In the genomic region with DNA sequence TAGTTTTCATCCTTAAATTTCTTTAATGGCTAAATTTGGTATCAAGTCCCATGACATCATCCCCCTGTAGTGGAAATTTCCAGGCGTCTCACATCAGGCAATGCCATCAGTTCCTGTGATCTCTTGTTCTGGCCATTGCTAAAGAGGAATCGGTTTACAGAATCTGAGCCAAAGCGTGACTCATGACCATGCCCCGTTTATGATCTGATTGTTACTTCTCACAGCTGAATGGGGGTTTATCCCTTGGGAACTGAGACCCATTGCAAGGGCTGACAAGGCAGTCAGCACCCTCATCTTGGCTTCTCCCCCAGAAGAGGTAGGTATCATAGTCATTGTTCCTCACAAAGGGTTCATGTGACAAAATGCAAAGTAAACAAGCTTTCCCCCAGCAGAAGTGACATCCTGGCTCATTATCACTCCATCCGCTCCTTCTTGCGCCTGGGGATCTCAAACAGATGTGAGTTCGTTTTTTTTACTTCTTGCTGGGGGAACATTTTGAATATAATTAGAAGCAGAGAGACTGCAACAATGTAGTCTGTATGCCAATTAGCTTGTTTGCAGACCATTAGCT, we compare ENCODE assay signal across 15 mouse cellular contexts. TPM values are rescaled to one million over a fixed set of nuclear protein-coding genes. Genes with fewer than 3 reads are reported as not detected.
DNase-seq lines count a peak whose midpoint lies in the region; ATAC-seq and TF ChIP-seq lines count a peak whose summit lies in the region.
"Had no signal": no experiment of that assay in that cellular context is flagged by ENCODE, and none has a peak within 500 bp of the region (broad histone marks: within the 10 kb centered on the region; RNA-seq: fewer than 3 reads in every experiment).

No protein-coding gene starts in this region.

- peak; percentile 72 for DNase-seq in forebrain, embryonic 14.5 days (ENCODE audit: low spot score)
- DNase-seq in forebrain, embryonic 11.5 days (ENCODE audit: low spot score) = no peak
- peak; percentile 29 to 59 for DNase-seq in lung, adult 18-20 months
- DNase-seq in lung, adult 2 months = no peak
- peak; percentile 94 for DNase-seq in brain, adult 2 months (ENCODE audit: low read depth, low spot score)
- DNase-seq in lung, postnatal 36 days = peak; percentile 71
- no peak for DNase-seq in c-Kit-positive CD71-positive TER-119-positive erythroid progenitor cells, embryonic 14.5 days (ENCODE audit: low spot score)
- DNase-seq: heart, adult 2 months; liver, postnatal 0 days; thymus, adult 2 months had no signal

- H3K4me2 ChIP-seq in forebrain, embryonic 14.5 days (ENCODE audit: low read length) = no peak overlapping the region
- no peak overlapping the region for H3K4me2 ChIP-seq in forebrain, embryonic 11.5 days (ENCODE audit: low read depth, low read length, severe bottlenecking)
- H3K4me2 ChIP-seq: hindbrain, embryonic 14.5 days had no signal

- H3K27me3 ChIP-seq in forebrain, embryonic 14.5 days (replicated peaks; ENCODE audit: control insufficient read depth, insufficient read depth, low read length) = no peaks in the 10 kb centered on the region
- no peaks in the 10 kb centered on the region for H3K27me3 ChIP-seq in forebrain, embryonic 11.5 days (ENCODE audit: control insufficient read depth, insufficient read depth, low read length)

- no peak for TF ChIP-seq CTCF in lung, adult 2 months (IDR thresholded peaks at IDR 0.05; ENCODE audit: insufficient read depth, low read length)

- peak; percentile 67; the same call in 1 of the 2 replicates for ATAC-seq in forebrain, embryonic 14.5 days
- ATAC-seq in forebrain, embryonic 11.5 days (replicated peaks; ENCODE audit: low FRiP score) = no peak
- ATAC-seq in megakaryocyte progenitor cell, adult 5-6 weeks (replicated peaks; ENCODE audit: poor library complexity) = no peak
- ATAC-seq: activated CD4-positive, CD25-positive, alpha-beta regulatory T cell, adult 4 months; liver, postnatal 0 days had no signal

- H3K27ac ChIP-seq in forebrain, embryonic 14.5 days (ENCODE audit: low read depth, low read length) = no peak overlapping the region
- H3K27ac ChIP-seq in forebrain, embryonic 11.5 days (ENCODE audit: low read depth, low read length) = no peak overlapping the region
- H3K27ac ChIP-seq: heart, adult 2 months; hindbrain, embryonic 14.5 days had no signal

- H3K4me1 ChIP-seq in forebrain, embryonic 14.5 days (ENCODE audit: control insufficient read depth, insufficient read depth, low read length) = peaks cover 4% of the 10 kb centered on the region; the same call in 1 of the 2 replicates
- no peaks in the 10 kb centered on the region; the same call in 1 of the 2 replicates for H3K4me1 ChIP-seq in forebrain, embryonic 11.5 days (replicated peaks; ENCODE audit: control insufficient read depth, insufficient read depth, low read length)
- no peaks in the 10 kb centered on the region for H3K4me1 ChIP-seq in lung, adult 2 months (ENCODE audit: control insufficient read depth, insufficient read depth, low read length)

- 35% methylated on average over 7 of the region's 7 CpGs for WGBS in forebrain, embryonic 14.5 days
- WGBS in forebrain, embryonic 11.5 days = 65% methylated on average over 7 of the region's 7 CpGs
- 18% methylated on average over 7 of the region's 7 CpGs for WGBS in lung, adult 2 months

- H3K9ac ChIP-seq in forebrain, embryonic 14.5 days (ENCODE audit: low read length) = no peak overlapping the region
- H3K9ac ChIP-seq in forebrain, embryonic 11.5 days (ENCODE audit: low read length) = no peak overlapping the region
- H3K9ac ChIP-seq: hindbrain, embryonic 14.5 days; liver, postnatal 0 days had no signal

- no peaks in the 10 kb centered on the region for H3K9me3 ChIP-seq in forebrain, embryonic 14.5 days (replicated peaks; ENCODE audit: control insufficient read depth, low read length)
- H3K9me3 ChIP-seq in forebrain, embryonic 11.5 days (ENCODE audit: control insufficient read depth, low read length) = no peaks in the 10 kb centered on the region

- H3K36me3 ChIP-seq in forebrain, embryonic 14.5 days (ENCODE audit: control insufficient read depth, insufficient read depth, low read length) = no peaks in the 10 kb centered on the region
- H3K36me3 ChIP-seq in forebrain, embryonic 11.5 days (ENCODE audit: control insufficient read depth, insufficient read depth, low read length) = no peaks in the 10 kb centered on the region

- TF ChIP-seq POLR2A in lung, adult 2 months (IDR thresholded peaks at IDR 0.05; ENCODE audit: borderline replicate concordance, extremely low read depth, low read depth, low read length) = no peak

- H3K4me3 ChIP-seq in forebrain, embryonic 14.5 days (ENCODE audit: low read depth, low read length) = no peak overlapping the region
- H3K4me3 ChIP-seq in forebrain, embryonic 11.5 days (ENCODE audit: low read depth, low read length) = no peak overlapping the region
- H3K4me3 ChIP-seq in lung, adult 2 months (replicated peaks; ENCODE audit: extremely low read depth, low read depth, low read length) = no peak overlapping the region
- H3K4me3 ChIP-seq: erythroblast, embryonic 14.5 days; heart, adult 2 months had no signal

RNA-seq across cellular contexts. Expression of a gene that starts 19.4 kb away (rescaled TPM):
- polyA plus RNA-seq in forebrain, embryonic 14.5 days (2014; fragmentation: Nextera tagmentation; extraction: Ambion mirVana) = not detected in 2 replicates
- 0.39 TPM in 1 of 2 replicates, not detected in the other for polyA plus RNA-seq in forebrain, embryonic 11.5 days (2014; fragmentation: Nextera tagmentation; extraction: Ambion mirVana)
- not detected in 2 replicates for polyA plus RNA-seq in lung, adult 2 months (2012; rRNA removed)
- not detected in 2 replicates for total RNA-seq in megakaryocyte progenitor cell, adult 5-6 weeks (2015)
- not detected in 2 replicates for total RNA-seq in megakaryocyte progenitor cell, adult 5-6 weeks (2017)
- total RNA-seq: heart, adult 2 months had no signal
- polyA plus RNA-seq: activated CD4-positive, CD25-positive, alpha-beta regulatory T cell, adult 4 months; erythroblast, embryonic 14.5 days; heart, adult 2 months; liver, postnatal 0 days; neural tube, embryonic 11.5 days; thymus, adult 2 months had no signal

RNA-seq across cellular contexts. Expression of a gene that starts 20.2 kb away (rescaled TPM):
- 43.6 and 44.6 TPM in 2 replicates for polyA plus RNA-seq in forebrain, embryonic 14.5 days (2014; fragmentation: Nextera tagmentation; extraction: Ambion mirVana)
- 85.0 and 86.3 TPM in 2 replicates for polyA plus RNA-seq in forebrain, embryonic 11.5 days (2014; fragmentation: Nextera tagmentation; extraction: Ambion mirVana)
- polyA plus RNA-seq in lung, adult 2 months (2012; rRNA removed) = 9.9 and 14.7 TPM in 2 replicates
- total RNA-seq in megakaryocyte progenitor cell, adult 5-6 weeks (2015) = 56.3 and 61.9 TPM in 2 replicates
- total RNA-seq in megakaryocyte progenitor cell, adult 5-6 weeks (2017) = 57.5 and 63.4 TPM in 2 replicates

RNA-seq across cellular contexts. Expression of a gene that starts 22.9 kb away (rescaled TPM):
- polyA plus RNA-seq in forebrain, embryonic 14.5 days (2014; fragmentation: Nextera tagmentation; extraction: Ambion mirVana) = 90.2 and 91.3 TPM in 2 replicates
- polyA plus RNA-seq in forebrain, embryonic 11.5 days (2014; fragmentation: Nextera tagmentation; extraction: Ambion mirVana) = 97.3 and 102 TPM in 2 replicates
- 54.9 and 57.6 TPM in 2 replicates for polyA plus RNA-seq in lung, adult 2 months (2012; rRNA removed)
- 121 and 133 TPM in 2 replicates for total RNA-seq in megakaryocyte progenitor cell, adult 5-6 weeks (2015)
- total RNA-seq in megakaryocyte progenitor cell, adult 5-6 weeks (2017) = 39.5 and 52.2 TPM in 2 replicates

RNA-seq across cellular contexts. Expression of a gene that starts 47.1 kb away (rescaled TPM):
- 342 and 363 TPM in 2 replicates for polyA plus RNA-seq in forebrain, embryonic 14.5 days (2014; fragmentation: Nextera tagmentation; extraction: Ambion mirVana)
- 266 and 285 TPM in 2 replicates for polyA plus RNA-seq in forebrain, embryonic 11.5 days (2014; fragmentation: Nextera tagmentation; extraction: Ambion mirVana)
- 96.6 and 99.9 TPM in 2 replicates for polyA plus RNA-seq in lung, adult 2 months (2012; rRNA removed)
- total RNA-seq in megakaryocyte progenitor cell, adult 5-6 weeks (2015) = 100 and 109 TPM in 2 replicates
- total RNA-seq in megakaryocyte progenitor cell, adult 5-6 weeks (2017) = 41.2 and 49.0 TPM in 2 replicates

Comparison
In these comparisons a context has a peak if more than half of its experiments do, and no peak if none do; other contexts are left out.
1. DNase-seq: peak in forebrain, embryonic 14.5 days (single experiment), lung, adult 18-20 months (2 of 2), brain, adult 2 months (single experiment) and lung, postnatal 36 days (single experiment); none in forebrain, embryonic 11.5 days (single experiment), lung, adult 2 months (single experiment) and c-Kit-positive CD71-positive TER-119-positive erythroid progenitor cells, embryonic 14.5 days (single experiment).